Mouse (Mus musculus) left cerebral cortex, adult 9 months (tissue): ENCODE results near the gene Pcdh8.

Experiments
- DNase-seq, 2 experiments: peaks; one replicate each; pipeline ENCODE4 v3.0.0; 2022; ENCODE audit warnings: low spot score in 2 of 2

Gene Pcdh8

DNA sequence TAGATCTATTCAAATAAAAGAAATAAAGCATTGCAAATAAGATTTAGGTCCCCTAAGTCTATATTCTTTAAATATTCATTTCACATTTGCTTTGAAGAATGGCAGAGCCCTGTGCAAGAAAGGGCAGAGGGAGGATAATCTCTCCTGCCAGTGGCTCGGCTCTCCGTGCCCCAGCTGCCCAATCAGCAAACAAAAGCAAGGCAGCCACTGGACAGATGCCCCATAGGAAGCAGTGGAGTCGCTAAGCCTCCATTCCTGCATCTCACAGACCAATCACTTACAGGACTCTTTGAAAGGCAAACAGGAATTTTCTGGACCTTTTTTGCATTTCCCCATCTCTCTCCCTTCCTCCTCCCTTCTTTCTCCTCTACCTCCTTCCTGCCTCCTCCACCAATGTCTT is 17.0 kb downstream of the Pcdh8 start:
- DNase-seq, result no peak

DNA sequence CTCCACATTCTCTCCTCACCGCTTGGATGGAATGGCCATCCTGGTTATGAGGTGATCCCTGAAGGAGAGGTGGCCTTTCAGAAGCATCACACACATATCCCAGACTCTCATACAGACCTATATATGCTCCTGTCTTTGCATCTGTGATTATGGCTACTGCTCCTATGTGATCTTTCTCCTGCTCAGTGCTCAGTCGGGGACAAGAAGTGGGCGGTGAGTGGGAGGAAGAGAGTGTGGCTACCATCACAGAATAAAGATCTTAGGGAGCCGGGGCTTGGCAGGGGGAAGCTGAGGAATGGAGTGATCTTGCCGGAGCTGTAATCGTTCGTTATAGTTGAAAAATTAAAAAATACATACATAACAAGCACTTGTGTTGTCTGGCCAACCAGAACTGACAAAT is 17.4 kb downstream of the Pcdh8 start:
- DNase-seq, result no peak

DNA sequence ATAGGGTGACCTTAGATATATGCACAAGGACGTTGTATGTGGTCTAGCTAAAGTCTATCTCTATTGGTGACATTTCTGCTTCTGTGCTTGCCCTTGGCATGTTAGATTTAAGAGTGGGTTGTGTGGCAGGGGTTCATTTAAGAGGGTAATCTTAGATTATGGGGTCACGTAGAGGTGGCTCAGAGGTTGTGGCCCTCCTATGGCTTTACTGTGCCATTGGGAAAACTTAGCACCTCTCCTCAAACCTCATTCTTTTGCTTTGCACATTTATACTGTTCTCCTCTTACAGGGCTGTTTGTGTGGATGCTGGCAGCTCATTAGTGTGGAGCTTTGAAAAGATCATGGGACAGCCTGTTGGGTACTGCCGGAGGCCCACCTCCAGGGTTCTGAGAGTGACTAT is 30.6 kb downstream of the Pcdh8 start:
- DNase-seq, result no peak

DNA sequence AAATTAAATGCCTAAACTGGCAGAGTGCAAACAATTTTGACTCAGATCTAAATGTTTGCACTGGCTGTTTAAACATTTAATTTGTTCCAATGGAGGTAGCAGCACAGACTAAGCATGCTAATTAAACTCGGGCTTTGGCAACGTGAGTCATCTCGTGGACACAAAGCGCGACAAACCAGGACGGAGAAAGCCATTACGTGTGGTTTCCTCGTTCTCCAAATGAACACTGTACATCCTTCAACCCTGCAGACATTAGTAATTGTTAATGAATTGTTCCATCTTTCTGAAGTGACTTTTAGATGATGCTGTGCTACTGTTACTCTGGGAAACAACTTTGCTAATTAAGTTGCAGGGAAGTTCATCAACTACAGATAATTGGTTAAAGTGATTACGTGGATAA is 32.7 kb downstream of the Pcdh8 start:
- no peak for DNase-seq

DNA sequence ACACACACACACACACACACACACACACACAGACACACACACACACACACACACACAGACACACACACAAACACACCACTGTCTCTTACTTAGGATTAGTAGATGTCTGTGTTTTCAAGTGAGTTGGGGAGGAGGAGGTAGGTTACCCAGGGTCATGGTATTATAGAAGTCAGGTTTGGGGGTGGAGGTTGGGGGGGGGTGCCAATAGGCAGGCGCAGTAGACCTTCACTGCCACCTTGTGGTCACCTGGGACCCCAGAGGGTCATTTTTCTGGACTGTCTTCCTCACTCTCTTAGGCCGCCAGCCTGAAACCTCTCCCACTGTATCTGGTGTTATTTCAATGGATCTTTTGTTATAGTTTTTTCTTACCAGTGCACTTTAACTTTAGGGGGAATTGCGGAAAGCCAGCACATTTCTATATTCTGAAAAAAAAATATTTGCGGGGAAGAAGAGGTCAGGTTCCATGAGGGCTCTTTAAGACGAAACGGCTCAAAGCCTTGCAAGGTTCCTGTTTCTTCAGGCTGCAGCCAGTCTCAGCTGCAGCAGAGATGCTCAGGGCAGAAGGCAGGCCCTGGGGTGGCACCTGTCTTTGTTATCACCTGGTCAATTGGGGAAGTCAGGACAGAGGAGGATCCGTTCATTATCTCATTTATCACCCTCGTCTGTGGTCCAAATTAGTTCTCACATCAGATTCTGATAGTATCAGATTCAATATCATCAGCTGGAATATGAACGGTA is 33.3 kb downstream of the Pcdh8 start:
- no peak for DNase-seq

DNA sequence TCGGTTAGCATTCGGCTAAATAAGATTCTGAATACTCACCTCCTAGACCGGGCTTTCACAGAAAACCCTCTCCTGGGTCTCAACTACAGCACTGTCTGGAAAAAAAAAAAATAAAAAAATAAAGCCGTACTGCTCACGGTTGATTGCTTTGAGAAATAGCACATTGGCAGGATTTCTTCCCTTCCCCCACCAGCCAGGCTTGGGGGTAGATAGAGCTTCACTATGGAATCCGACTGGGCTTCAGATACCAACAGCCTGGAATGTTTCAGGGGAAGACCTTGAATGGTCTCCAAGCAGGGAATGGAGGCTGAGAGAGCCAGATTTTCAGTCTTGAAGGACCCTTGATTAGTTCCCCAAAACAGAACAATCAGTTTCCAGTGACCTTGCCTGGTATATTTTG is 34.3 kb downstream of the Pcdh8 start:
- no peak for DNase-seq

DNA sequence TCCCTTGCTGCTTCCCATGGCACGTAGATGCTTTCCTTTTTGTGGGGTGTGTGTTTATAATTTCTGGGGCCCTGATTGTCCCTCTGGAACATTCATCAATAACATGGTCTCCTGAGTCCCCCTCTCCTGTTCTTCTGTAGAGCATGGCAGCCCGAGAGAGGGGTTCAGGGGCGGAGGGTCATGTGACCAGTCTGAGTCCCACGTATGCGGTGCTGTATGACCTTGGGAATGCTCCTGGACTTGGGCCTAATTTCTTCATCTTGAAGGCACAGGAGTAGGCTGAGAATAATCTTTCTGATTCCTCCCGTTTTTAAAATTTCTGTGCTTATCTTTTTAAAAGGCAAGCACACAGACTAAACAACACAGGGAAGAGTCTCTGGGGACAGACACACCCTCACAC is 37.6 kb downstream of the Pcdh8 start:
- no peak for DNase-seq

DNA sequence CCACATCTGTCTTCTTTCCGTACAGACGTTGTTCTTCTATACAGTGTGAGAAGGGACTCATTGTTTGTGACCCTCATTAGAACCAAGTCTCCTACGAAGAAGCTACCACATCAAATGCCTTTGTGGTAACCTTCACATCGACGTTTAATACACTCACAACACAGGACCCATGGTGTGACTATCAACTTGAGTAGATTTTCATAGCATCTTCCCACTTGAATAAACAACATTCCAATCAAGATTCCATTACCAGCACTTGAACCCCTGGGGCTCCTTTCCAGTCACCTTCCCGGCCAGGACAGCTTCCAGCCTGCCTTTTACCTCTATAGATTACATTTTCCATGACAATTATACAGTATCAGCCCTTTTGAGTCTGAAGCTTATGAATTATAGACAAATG is 42.3 kb downstream of the Pcdh8 start:
- DNase-seq, result no peak

DNA sequence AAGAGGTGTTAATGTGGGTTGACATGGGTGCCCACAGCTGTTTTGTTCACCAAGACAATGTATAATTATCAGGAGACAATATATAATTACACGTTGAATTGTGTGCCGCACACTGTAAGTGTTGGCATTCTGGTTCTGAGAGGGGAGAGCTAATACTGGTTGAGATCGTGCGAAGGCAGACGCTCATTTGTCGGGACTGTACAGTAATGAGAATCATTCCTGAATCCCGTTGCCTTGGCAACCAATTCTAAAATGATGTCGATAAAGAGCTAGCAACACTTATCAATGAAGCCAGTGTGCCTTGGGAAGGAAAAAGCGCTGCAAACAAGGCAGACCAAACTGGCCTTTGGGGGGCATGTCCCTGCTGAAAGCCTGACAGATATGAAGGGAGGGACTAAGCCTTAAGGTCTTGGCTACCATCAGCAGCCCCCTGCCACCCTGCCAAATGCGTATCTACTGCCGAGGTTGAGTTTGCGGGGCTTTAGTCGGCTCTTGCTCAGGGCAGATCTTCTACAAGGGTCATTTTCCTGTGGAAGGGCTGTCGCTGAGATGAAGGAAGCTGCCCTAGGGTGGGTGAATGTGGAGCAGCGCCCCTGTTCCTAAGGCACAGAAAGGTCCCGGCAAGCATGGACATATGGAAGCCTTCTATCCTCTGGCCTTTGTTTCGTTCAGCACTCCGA is 47.0 kb downstream of the Pcdh8 start:
- peak; percentile 30 to 44 for DNase-seq

DNA sequence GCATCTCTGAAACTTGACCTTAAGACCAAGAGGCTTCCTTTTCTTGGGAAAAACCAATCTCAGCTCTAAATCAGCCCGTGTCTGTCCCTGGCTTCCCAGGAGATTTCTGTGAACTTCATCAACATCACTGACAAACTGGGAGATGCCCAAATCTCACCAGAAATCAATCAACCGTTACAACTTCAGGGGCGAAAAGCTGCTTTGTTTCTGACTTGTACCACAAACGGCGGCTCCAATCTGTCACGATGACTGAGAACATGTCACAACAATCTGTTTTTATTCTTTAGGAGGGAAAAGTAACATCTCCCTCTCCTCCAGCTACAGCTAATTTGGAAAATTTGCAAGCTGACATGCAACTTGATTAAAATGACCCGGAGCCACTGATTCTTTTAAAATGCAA is 48.9 kb downstream of the Pcdh8 start:
- no peak for DNase-seq
